Mouse (Mus musculus) v-Abl transformed pro-B cells (cell line): ENCODE measurements around the gene Kdm7a.

Source experiments
- in situ Hi-C, 2 experiments: fragments of 400-800 bp; cut with MboI; formaldehyde crosslinking; loops; one replicate each; pipeline ENCODE4 v1.15.1; 2025; ENCODE audit not compliant: unreplicated experiment in 2 of 2

Gene Kdm7a

DNA sequence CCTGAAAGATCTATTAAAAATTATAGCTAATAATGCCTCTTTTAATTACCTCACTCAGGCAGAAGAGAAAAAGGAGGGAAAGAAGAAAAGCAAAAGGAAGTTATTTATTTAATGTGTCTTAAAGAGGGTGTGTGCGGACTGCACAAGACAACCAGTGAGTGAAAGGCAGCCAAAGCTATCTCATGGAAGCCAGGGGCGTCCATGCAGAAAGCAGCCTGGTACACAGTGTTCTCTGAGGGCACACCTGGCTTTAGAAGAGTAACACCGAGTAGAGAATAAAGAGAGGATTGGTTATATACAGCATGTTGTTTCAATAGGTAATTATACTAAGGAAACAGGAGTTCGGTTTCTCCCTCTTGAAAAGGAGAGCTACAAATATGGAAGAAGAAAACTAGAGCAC, 1.6 kb upstream of the Kdm7a start:
- in situ Hi-C loops: loop anchor here in 1 of 2 experiments (5.0 kb wide), 1 partner anchor 129 kb away; no protein-coding TSS in a partner anchor

GRCm38 (mm10) chr6:39205650-39206580, 674 bp downstream of the Kdm7a start:
- in situ Hi-C loops: loop anchor here in 1 of 2 experiments (5.0 kb wide), 1 partner anchor 131 kb away; no protein-coding TSS in a partner anchor

DNA sequence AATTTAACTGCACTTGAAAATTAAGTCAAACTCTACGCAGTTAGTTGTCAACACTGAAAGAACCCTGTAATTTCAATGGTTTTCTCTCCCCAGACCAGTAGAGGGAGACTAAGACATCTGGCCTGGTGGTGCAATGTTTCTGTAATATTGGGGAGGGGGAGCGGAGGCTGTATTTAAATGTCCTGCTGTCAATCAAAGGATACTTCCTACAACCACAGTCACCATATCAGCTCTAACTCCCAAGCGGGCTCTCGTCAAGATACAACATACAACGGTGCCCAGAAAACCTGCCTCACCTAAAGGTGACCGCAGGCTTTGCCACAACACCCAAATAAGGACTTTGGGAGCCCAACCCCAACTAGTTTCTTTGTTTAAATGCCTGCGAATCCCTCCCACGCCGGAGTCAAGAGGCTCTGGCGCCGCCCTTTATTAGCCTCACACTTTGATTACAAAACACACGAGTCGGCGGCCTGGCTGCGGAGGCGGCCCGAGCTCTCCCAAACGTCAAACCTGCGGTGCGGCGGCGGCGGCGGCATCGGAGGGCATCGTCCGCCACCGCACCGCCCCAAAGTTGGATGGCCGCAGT, 1.4 kb downstream of the Kdm7a start:
- in situ Hi-C loops: loop anchor here in 1 of 2 experiments (5.0 kb wide), 1 partner anchor 132 kb away; no protein-coding TSS in a partner anchor

DNA sequence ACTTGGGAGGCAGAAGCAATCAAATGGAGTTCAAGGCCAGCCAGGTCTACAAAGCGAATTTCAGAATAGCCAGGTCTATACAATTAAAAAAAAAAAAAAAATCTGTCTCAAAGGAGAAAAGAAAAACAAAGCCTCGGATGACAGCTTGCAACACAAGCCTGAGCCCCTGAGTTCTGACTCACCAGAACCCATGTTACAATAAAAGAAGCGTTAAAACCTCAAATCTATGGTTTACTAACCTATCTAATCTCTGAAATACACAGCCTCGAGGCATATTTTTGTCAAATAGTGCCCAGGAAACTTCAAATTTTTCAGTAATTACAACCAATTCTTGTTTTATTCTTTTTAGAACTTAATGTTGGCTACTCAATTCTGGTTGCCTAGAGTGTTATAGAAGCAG, 2.1 kb downstream of the Kdm7a start:
- in situ Hi-C loops: loop anchor here in 1 of 2 experiments (5.0 kb wide), 1 partner anchor 138 kb away; no protein-coding TSS in a partner anchor

DNA sequence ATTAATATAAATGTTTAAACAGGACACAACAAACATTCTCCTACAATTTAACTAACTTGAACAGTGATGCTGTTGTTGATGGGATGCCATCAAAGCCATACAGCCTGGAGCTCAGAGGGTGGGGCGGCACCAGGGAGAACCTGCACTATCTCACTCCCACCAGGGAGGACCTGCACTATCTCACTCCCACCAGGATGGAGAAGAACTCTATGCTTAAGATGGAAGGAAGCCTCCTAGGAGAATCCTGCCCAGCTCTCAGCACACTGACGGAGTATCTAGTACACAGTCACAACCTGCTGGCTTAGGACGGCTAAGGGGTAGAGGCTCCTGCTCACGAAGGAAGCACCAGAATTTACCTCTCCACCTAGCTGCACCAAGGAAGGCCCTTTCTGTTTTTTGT, 3.4 kb downstream of the Kdm7a start:
- in situ Hi-C loops: loop anchor here in 1 of 2 experiments (5.0 kb wide), 1 partner anchor 139 kb away; no protein-coding TSS in a partner anchor

GRCm38 (mm10) chr6:39193006-39193405, 13.6 kb downstream of the Kdm7a start:
- in situ Hi-C loops: loop anchor here (10.0 to 25.0 kb wide), 3 partner anchors 252 to 612 kb away; partner anchors contain the start of genes Adck2 (in 1 of the 2) and Dennd2a (in 1 of the 2)

DNA sequence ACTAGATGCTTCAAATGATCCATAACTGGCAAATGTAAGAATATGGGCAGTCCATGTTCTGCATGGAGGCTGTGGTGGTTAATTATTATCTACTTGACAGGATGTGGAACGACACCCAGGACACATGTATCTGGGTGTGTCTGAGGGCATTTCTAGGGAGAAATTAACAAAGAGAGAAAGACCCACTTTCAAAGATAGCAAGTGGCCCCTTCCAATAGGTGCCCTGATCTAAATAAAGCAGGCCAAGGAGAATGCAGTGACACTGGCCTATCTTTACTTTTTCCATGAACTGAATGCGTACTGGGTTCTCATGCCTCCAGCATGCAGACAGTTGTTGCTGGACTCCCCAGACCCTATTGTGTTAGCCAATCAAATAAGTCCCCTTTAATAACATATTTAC, 15.1 kb downstream of the Kdm7a start:
- in situ Hi-C loops: loop anchor here (10.0 to 25.0 kb wide), 3 partner anchors 253 to 613 kb away; partner anchors contain the start of genes Adck2 (in 1 of the 2) and Dennd2a (in 1 of the 2)

DNA sequence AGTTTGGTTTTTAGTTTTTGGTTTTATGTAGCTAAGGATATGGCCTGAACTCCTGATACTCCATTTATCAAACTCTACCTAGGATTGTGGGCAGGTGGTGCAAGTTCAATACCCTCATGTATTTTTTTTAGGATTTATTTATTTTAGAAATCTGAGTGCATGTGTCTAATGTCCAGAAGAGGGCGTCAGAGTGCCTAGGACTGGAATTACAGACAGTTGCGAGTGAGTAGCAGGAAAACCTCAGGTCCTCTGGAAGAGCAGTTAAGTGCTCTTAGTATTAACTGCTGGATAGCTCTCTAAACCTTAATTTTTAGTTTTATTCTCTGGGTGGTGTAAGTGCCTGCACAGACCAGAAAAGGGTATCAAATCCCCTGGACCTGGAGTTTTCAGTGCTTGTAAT, 19.4 kb downstream of the Kdm7a start:
- in situ Hi-C loops: loop anchor here (5.0 to 25.0 kb wide), 3 partner anchors 155 to 378 kb away; partner anchors contain the start of genes Adck2 (in 1 of the 2) and Dennd2a (in 1 of the 2)

- in situ Hi-C loops: no loop called here
Observed at GRCm38 (mm10) chr6:39169089-39169488, 37.5 kb downstream of the Kdm7a start.

GRCm38 (mm10) chr6:39164891-39165290, 41.7 kb downstream of the Kdm7a start:
- in situ Hi-C loops: no loop called here

DNA sequence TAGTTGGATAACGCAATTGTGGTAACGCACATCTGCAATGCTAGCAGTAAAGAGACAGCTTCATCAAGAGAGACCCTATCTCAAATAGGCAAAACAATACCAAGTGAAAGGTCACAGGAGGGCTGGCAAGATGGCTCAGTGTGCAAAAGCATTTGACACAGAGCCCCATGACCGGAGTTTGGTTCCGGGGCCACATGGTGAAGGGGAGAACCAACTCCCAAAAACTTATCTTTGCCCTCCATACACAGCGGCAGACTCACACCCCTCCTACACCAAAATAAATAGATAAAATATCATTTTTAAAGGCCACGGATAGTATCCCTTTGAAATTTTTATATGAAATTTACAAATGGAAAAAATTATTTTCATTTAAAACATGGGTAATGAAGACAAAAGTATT, 44.6 kb downstream of the Kdm7a start:
- in situ Hi-C loops: no loop called here

- in situ Hi-C loops: no loop called here
Observed at GRCm38 (mm10) chr6:39146041-39146440, 60.5 kb downstream of the Kdm7a start.

DNA sequence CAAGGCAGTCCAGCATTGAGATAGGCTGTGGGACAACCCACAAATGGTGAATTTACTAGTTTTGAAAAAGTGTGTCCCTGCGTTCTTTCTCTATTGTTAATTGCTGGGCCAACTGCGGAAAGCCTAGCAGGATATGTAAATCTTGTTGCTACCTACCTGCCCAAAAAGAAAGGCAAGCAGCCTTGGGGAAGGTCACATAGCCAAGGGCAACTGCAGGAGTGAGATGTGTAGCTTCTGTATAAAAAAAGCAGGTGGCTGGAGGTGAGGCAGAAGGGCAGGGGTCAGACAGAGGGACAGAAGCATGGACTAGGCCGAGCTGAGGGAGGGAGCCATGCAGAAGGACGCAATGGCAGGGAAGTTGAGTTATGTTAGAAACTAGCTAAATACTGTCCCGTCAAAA, 74.0 kb downstream of the Kdm7a start:
- in situ Hi-C loops: no loop called here

- in situ Hi-C loops: no loop called here
Observed at GRCm38 (mm10) chr6:39131480-39131879, 75.1 kb downstream of the Kdm7a start.

DNA sequence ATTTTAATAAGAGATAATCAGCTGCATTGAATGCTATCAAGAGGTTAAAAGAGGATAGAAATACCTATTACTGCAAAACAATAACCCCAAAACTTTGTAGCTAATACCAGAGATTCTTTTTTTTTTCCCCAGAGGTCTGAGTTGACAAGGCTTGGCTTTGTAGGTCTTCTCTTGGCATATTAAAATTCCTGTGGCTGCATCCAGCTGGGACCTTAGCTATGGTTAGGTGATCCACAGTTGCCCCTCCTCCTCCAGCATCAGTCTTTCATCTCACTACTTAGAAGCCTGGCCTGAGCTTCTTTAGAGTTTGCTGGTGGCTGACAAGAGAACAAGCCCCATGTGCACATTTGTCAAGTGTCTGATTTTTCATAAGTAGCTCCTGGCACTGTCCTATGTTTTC, 81.9 kb downstream of the Kdm7a start:
- in situ Hi-C loops: no loop called here

GRCm38 (mm10) chr6:39120685-39121084, 85.9 kb downstream of the Kdm7a start:
- in situ Hi-C loops: no loop called here

DNA sequence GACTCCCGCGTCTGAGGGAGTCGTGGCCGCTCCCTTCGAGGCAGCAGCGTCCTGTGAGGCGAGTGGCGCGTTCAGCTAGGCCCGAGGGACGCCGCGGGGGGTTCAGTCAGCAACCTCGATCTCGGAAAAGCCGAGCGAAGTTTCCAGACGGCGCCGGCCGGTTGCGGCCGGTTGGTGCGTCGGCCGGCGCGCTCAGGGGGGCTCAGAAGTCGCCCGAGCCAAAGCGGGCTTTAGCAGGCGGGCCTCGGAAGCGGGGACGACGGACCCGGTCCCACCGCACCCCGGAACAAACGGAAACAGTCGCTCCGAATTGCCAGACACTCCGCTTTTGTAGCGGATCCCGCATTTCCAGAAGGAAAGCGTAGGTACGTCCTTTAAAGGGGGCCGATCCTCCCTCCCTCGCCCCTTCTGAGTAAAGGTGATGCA, 88.1 kb downstream of the Kdm7a start:
- in situ Hi-C loops: no loop called here

DNA sequence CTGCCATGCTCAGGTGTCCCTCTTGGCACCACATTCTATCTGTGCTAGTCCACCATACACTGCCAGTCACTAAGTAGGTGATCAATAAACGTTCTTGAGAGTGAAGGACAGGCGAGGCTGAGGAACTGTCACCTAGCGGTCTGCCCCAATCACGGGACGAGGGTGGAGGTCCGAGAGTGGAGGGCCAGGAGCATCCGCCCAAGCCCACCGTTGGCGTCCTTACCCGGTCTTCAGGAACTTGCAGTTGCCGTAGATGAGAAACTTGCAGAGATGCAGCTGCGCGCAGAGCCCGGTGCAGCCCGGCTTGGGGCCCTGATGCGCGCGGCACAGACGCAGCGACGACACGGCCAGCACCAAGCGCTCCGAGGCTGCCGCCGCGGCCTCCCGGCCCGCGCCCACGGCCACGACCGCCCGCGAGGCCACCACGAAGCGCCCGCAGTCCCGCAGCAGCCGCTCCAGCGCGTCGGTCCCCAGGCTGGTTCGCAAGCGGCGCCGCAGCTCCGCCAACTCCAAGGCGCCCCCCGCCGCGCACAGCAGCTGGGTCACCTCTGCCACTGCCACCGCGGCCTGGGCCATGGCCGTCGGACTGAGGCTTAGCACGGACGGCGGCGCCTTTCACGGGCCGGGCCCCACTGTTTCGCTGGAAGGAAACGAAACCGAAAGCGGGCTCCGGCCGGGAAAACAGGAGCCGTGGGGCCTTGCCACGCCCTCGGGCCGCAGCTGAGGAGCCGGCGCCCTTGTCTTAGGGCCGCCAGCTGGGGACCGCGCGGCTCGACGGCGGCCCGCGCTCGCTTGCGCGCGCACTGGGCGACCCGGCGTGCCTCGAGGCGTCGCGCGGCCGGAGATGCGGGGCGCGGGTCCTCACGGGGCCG, 88.8 kb downstream of the Kdm7a start, which contains the start of gene Parp12:
TSS of gene Parp12 (minus strand) at position 766 of the 872 bp plus-strand sequence.
- in situ Hi-C loops: no loop called here

DNA sequence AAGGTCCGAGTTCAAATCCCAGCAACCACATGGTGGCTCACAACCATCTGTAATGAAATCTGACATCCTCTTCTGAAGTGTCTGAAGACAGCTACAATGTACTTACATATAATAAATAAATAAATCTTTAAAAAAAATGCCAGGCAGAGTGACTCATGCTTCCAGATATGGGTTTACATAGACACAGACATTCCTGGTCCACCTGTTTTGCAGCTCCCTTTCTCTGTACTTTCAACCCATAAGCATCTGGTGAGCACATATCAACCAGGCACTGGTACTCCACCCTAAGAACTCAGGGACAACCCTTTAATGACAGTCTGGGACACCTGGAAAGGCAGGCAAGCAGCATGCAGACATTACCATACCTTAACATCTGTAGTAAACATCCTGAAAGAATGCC, 91.2 kb downstream of the Kdm7a start:
- in situ Hi-C loops: no loop called here

GRCm38 (mm10) chr6:39113141-39113540, 93.4 kb downstream of the Kdm7a start:
- in situ Hi-C loops: no loop called here
